Mouse (Mus musculus) lung, postnatal 25 days (tissue): Measurements from ENCODE around the gene Kcnmb3.
A peak's percentile ranks its signal among the peaks of the same experiment; 100 is the strongest.
"Not testable (repeated sequence)": the region's sequence is repeated elsewhere in the genome, so short reads cannot be mapped to it uniquely, and the experiment has no call there.

ENCODE experiments used
- DNase-seq: peaks from one replicate; pipeline ENCODE4 v3.0.0; 2022; ENCODE audit warnings: low spot score

Kcnmb3 gene

GRCm38 (mm10) chr3:32430394-32430793, 61.6 kb downstream of the Kcnmb3 start:
- no peak for DNase-seq

DNA sequence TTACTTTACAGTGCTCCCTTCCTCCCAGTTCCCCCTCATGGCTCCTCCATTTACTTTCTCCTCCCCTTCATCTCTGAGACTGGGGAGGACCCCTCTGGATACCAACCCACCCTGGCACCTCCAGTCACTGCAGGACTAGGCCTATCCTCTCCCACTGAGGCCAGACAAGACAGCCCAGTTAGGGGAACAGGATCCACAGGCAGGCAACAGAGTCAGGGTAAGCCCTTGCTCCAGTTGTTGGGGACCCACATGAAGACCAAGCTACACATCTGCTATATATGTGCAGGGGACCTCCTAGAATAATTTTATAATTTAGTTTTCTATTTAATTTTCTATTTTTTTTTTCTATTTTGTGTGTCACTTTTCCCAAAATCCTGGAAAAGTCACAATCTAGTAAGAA, 62.7 kb downstream of the Kcnmb3 start:
- DNase-seq: not testable (repeated sequence)

GRCm38 (mm10) chr3:32428921-32429320, 63.1 kb downstream of the Kcnmb3 start:
- peak; percentile 64 for DNase-seq

GRCm38 (mm10) chr3:32428361-32428760, 63.7 kb downstream of the Kcnmb3 start:
- DNase-seq: no peak

GRCm38 (mm10) chr3:32427695-32428094, 64.3 kb downstream of the Kcnmb3 start:
- no peak for DNase-seq
